Mouse (Mus musculus) c-Kit-negative CD71-positive TER-119-positive erythroid progenitor cells, embryonic 14.5 days (primary cell): Measurements from ENCODE around the gene Coro2b.
"Not testable (repeated sequence)": the region's sequence is repeated elsewhere in the genome, so short reads cannot be mapped to it uniquely, and the experiment has no call there.

Source experiments
- DNase-seq: peaks from one replicate; pipeline ENCODE4 v3.0.0-alpha.2; 2013; ENCODE audit warnings: low read depth, low spot score

The Coro2b gene

DNA sequence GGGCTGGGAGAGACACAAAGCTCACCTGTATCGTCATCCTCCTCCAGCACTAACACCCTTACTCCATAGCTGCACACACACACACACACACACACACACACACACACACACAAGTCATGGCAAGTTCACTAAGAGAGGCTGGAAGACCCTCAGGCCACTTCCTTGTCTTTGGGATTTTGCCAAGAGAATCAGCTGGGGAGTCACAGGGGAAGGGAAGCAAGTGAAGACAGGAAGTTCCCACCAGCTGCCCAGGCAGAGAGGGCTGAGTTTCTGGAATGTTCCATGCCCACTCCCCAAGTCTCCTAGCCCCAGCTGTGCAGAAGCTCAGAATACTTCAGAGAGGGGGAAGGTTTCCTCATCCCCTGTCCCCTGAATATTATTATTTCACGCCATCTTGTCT, 62.6 kb downstream of the Coro2b start:
- DNase-seq: no peak

DNA sequence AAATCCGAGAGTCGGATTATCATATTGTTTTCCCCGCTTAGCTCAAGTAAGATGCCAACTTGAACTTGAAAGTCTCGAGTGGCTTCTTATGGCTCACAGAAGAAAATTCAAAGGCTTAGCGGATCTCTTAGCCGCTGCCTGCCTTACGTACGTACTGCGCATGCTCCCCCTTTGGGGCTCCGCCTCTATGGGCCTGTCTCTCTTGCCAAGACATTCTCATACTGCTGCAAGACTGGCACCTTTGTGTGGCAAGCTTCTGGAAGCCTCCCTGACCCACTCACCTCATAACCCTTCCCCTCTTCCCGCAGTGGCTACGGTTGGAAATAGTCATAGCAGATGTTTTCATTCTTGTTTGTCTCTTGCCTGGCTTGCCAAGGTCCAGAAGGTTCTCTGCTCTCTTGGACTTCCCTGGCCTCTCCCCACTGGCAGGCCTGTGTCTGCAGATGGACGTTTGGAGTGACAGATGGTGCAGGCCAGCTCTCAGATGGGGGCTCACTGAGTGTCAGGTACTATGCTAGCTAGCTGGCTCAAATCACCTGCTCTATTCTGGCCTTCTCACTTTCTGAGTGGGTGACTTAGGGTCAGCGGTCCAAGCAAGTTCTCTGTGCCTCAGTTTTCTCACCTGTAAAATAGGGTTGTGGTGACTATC, 65.2 kb downstream of the Coro2b start:
- no peak for DNase-seq

DNA sequence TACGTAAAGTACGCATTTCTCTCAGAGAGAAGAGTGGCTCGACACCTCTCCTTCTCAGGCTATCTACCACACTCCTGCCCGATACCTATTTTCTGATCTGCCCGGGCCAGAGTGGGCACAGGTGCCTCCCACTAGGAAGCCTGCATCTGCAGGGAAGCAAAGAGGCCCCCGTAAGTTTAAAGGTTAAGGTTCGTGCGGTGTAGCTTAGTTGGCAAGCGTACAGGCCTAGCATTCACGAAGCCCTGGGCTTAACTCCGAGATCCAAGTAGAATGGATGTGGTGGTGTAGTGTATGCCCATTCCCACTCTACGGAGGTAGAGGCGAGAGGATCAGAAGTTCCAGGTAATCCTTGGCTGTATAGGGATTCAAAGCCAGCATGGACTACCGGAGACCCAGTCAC, 65.8 kb downstream of the Coro2b start:
- no peak for DNase-seq

DNA sequence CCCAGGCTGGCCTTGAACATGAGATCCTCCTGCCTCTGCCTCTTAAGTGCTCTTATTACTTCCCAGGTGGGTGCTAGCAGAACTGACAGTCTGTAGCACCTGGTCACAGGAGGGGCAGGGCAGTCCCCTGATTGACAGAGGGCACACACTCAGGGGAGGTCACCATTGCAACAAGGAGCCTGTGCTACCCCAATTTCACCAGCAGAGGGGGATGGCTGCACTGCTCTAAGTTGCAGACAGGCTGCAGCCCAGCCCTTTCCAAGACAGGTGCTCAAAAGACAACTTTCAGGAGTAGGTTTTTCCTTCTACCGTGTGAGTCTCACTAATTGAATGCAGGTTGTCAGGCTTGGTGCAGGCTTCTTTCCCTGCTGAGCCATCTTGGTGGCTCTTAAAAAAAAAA, 66.4 kb downstream of the Coro2b start:
- no peak for DNase-seq

DNA sequence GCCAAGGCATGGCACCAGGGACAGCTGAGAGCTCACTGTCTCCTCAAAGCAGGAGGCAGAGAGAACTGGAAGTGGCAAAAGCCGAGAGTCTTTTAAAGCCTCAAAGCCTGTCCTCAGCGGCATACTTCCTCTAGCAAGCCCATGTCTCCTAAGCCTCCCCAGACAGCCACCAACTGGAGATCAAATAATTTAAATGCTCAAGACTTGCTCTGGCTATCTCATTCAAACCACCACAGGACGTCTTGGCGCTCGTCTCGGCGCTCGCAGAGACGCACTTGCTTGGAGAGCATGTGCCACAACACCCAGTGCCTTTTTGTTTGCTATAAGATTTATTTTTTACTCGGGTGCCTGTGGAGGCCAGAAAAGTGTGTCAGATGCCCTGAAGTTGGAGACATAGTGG, 67.1 kb downstream of the Coro2b start:
- no peak for DNase-seq

DNA sequence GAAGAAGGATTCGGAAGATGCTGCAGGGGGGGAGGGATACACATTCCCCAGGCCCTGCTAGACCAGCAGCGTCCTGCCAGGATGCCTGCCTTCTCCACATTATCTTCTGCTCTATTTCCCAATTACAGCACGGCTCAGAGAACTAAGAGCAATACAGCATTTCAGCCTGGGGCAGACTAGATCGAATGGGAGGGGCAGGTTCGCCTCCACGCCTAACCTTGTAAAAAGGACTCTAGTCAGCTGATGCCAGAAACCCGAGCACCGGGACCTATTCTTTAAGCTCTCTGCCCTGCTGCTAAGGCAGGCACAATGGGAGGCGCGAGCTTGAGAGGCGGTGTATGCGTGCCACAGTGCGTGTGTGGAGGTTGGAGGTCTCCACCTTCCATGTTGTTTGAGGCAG, 67.7 kb downstream of the Coro2b start:
- DNase-seq: no peak

DNA sequence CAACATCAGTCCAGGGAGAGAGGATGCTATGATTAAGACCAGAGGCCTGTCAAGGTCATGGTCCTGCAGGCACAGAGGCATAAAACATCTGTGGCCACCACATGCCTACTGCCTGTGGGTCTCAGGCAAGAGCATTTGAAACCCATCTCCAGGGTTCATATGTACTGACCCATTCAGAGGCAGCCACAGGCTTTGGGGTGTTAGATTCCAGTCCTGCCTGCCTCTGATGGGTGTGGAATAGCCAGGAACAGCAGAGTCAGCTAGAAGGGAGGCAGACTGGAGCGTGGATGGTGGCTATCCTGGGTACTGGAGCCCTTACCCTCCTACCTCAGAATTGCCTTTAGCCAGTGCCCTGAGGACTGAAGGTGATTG, 69.4 kb downstream of the Coro2b start:
- no peak for DNase-seq

DNA sequence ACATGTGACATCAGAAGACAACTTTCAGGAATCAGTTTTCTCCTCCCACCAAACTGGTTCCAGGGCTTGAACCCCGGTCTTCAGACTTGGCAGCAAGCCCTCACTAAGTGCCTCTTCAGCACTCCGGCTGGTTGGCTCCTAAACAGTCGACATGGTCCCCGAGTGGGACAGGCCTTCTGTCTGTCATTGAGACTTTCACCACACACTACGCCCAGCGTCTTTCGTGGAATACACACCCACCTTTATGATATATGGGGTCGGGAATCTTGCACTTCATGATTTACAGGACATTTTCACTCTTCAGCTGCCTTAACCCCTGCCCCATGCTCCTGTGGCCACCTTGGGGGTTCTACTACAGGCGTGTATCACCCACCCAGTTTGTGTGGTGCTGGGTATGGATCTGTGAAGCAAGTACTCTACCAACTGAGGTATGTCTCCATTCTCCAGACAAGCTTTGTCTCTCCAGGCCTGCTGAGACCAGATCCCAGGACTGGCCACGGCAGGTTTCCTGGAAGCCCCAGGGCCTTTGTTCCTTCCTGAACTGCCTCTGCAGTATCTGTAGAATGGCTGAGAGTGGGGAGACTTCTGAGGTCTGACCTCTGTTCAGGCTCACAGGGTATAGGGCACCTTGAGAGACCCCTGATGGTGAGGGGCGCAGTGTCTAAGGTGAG, 70.0 kb downstream of the Coro2b start:
- no peak for DNase-seq

DNA sequence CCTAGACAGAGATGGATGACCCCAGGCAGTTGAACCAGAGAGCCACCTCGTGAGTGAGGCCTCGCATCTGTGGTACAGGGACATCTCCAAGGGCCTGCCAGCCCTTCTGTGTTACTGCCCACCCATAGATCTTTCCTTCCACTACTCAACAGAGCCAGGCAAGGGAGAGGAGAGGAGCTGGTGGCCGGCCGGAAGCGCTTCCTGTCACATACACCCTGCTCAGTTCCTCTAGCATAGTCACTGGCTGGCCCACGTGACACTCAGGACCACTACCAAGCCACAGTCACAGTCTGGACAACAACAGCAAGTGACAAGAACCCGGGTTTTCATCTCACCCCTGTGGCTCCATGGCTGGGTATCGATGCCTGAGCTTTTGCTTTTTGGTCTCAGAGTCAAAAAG, 70.8 kb downstream of the Coro2b start:
- no peak for DNase-seq

DNA sequence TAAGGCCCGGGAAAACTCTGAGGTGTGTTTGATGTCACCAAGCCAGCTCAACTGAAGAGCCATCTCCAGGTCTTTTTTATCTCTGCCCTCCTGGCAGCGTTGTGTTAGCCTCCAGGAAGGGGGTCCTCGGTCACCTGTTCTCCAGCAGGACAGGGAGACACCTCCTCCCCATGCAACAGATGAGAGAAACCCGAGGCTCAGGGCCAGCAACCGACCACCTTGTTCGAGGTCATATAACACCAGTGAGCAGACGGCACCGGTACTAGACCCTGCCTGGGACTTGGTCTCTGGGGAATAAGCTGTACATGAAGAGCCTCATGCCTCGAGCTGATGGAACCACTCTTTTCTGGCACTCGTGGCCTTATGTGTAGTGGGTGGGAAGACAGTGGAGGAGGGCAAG, 72.1 kb downstream of the Coro2b start:
- DNase-seq: no peak

DNA sequence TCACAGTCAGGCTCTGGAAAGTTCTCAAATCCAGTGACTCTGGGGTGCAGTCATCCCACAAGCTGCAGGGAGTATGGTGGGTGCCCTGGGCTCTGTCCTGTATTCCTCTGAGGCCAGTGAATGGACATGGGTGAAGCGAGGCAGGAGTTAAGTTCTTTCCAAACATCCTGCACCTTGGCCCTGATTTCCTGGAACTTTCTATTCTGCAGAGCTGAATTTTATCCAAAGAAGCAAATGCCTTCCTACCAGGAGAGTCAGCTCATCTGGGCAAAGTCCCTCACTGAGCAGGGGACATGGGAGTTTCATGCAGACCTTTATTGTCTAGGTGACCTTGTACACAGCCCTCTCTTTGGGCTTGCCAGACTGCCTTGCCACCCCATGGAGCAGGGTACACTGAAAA, 75.1 kb downstream of the Coro2b start:
- DNase-seq: no peak

DNA sequence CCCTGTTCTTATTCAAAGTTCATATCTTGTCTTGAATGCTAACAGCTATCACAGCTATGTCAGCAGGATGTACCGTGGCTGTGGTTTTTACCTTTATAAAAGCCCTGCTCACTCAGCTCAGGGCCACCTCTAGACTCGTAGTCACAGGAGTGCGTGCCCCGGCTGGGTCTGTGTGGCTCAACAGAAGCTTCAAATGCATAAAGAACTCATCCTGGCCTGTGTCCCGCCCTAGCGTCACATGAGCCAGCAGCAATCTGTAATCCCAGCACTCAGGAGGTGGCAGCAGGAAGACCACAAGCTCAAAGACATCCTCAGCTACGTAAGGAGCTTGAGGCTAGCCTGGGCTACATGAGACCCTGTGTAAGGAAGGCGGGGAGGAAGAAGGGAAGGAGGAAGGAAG, 75.7 kb downstream of the Coro2b start:
- no peak for DNase-seq

DNA sequence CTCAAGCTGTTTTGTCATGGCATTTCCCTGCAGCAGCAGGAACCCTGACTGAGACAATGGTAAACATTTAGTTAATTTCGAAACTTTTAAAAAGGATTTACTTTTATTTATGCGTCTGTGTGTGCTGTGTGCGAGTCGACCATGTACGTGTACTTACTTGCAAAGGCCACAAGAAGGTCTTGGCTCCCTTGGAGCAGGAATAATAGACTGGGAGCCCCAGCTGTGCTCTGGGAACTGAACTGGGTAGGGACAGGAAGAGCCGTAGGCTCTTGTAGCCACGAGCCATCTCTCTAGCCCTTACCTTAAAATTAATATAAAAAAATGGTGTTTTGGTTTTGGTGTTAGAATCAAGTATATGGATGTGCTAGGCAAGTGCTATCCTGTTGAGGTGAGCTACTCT, 76.8 kb downstream of the Coro2b start:
- DNase-seq: no peak

DNA sequence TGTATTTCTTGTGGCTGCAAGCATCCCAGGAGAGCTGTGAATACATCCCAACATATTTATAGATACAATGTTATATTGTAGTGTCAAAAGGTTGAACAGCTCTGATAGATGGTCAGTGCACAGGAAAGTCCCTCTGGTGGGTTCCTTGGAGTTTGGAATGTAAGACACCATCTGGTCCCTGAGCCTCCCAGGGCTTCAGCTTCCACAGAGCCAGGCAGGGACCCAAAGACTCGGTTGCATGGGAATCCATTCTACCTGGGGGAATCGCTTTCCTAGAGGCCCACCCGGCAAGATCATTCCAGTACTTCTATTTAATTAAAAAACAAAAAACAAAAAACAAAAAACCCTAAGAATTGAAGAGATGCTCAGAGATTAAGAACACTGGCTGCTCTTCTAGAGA, 78.4 kb downstream of the Coro2b start:
- DNase-seq: no peak

DNA sequence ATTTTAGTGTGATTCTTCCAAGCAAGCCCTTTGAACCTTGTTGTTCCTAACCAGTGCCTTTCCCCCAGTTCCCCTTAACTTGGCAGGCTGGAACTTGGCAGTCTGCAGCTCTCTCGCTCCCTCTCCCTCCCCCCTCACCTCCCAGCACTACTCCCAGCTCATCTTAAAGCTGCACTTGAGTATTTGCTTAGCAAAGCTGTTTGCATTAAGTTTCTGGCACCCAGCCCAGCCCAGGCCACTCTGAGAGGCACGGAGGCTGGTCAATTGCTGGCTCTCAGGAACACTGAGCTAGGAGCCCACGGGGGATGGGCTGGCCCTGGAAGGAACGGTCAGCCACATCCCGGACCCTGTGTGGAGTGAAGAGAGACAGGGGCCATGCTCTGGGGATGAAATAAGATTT, 80.8 kb downstream of the Coro2b start:
- DNase-seq: no peak

DNA sequence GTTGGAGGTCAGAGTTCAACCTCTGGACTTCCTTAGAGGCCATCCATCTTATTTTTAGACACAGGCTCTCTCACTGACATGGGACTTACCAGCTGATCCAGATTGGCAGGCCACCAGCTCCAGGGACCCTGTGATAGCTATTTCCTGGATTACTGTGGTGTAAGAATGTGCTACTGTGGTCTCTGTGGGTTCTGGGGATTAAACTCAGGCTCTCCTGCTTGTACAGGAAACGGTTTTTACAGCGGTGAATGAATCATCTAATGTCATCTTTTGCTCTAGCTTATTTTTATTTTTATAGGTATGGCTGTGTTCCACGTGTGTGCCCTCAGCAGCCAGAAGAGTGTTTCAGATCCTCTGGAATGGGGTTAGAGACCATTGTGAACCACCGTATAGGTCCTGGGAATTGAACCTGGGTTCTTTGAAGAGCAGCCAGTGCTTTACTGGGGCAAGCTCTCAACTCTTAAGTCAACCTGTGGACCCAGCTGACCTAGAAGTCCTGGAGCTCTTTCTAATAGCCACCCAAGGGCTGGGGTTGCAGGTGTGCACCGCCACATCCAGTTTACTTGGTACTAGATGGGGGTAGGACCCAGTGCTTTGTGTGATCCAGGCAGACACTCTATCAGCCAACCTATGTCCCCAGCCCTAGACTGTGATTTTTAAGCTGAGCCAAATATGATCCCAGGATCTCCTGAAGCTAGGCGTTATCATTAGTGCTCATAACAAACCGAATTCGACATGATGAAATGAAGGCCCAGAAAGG, 81.5 kb downstream of the Coro2b start:
- no peak for DNase-seq

DNA sequence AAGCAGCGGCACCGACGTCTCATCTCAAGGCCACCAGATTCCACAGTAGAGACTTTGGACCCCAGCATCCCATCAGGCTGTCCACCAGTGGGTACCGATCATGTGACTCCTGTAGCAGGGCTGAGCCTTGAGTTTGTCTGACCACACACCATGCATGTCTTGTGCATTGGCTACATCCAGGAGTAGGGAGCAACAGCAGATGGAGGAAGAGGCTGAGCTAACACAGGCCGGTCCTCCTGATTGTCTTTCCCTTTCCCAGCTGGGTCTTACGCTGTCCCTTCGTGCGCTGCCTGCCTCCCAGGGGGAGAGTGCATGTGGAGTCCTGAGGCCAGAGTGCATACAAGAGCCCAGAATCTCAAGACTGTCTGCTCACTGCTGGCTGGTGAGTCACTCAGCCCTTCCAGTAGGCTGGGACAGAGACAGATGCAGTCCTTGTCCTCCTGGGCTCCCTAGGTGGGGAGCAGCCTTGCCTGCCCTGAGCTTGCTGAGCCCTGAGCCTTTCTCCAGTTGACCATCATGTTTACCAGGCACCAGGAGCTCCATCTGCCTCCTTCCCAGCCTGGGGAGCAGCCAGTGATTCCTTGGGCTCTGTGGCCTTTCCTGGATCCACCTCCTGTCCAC, 84.4 kb downstream of the Coro2b start:
- no peak for DNase-seq

DNA sequence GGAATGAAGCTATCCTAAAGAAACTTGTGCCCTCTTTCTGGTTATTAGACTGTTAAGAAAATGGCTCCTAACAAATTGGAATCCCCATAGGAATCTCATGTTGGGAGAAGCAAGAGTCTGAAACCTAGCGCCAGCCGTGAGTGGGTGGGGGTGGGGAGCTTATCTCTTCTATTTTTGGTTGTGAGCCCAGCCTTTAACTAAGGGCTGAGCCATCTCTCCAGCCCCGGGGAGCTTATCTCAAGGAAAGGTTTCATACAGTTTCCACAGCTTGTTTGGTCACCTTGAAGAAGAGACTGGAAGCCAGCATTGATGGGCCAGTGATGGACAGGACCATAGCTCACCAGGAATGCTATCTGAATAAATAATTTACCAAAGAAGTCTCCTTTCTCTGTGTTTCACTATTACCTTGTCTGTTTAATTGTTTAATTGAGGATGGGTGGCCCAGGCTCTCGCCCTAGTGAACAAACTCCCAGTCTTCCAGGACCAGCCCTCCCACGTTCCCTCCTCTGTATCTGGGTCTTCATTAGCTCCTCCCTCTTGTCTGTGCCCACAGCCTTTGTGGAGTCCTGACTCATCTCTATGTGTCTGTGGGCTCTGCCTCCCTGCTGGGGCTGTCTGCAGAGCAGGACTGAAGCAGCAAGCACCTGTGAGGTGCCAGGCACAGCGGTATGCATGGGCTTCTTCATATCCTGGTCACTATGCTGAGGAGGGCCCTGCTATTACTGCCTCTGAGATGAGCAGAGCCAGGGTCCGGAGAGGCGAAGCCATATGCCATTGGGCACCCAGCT, 85.1 kb downstream of the Coro2b start:
- no peak for DNase-seq

DNA sequence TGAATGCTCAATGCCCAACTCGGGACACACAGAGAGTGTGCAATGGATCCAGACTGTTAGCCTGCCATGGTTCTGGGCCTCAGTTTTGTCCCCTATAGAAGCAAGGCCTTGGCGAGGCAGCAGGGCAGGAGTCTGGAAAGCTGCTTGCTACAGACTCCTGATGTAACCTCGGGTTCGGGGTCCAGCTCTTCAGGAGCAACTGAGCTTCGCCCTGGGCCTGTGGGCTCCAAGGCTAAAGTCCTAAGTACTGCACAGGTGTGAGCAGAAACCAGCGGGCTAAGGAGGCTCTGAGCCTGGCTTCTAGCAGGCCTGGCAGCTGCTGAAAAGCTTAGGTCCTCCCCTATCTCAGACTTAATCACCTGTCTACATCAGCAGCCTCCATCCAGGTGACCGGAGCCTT, 86.0 kb downstream of the Coro2b start:
- no peak for DNase-seq

DNA sequence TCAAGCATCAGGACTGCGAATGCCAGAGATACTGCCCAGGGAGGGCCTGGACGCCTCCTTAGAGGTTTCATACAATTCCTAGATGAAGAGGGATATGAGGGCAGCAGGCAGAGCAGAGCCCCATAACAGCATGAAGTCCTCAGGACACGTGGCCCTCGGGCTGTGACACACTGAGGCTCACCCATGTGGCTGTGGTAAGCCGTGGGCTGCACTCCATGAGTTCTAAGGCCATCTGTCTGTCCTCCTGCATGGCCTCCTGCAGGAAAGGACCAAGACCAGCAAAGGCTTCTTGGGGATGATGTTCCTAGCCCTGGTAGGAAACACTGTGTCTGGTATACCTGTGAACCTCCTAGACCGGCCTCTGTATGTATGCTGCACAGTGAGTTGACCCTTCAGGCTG, 86.5 kb downstream of the Coro2b start:
- no peak for DNase-seq

DNA sequence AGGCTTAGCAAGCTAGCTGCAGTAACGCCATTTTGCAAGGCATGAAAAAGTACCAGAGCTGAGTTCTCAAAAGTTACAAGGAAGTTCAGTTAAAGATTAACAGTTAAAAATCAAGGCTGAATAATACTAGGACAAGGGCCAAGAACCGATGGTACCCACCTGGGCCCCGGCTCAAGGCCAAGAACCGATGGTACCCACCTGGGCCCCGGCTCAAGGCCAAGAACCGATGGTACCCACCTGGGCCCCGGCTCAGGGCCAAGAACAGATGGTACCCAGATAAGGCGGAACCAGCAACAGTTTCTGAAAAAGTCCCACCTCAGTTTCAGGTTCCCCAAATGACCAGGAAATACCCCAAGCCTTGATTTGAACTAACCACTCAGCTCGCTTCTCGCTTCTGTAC, 89.5 kb downstream of the Coro2b start:
- not testable (repeated sequence) for DNase-seq

DNA sequence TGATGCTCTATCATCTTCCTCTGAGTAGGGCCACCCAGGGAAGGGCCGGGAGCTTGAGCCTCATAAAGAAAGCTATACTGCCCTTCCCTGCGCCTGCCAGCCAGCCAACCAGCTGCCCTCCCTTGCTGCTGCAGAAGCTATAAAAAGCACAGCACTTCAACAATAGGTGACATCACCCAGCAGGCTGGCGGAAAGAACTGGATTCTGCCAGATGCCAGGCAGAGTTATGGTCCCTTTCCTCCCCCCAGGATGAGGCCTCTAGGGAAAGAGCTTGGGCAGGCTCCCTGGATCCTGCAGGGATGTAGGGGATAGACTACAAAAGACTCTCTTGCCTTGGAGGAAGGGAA, 98.1 kb downstream of the Coro2b start:
- no peak for DNase-seq
